Mouse (Mus musculus) effector memory CD4-positive, alpha-beta T cell, adult 5 months (primary cell): ENCODE data around the gene Aoc2. TPM values are rescaled to one million over a fixed set of nuclear protein-coding genes. Genes with fewer than 3 reads are reported as not detected.

Experiments used
- polyA plus RNA-seq: library from polyadenylated mRNA; unstranded; fragments of 100-300 nt; shearing (Covaris generic); gene quantifications from one replicate; pipeline ENCODE4 v1.2.1, GENCODE M21; 2017

The Aoc2 gene
- polyA plus RNA-seq = 3.6 TPM

DNA sequence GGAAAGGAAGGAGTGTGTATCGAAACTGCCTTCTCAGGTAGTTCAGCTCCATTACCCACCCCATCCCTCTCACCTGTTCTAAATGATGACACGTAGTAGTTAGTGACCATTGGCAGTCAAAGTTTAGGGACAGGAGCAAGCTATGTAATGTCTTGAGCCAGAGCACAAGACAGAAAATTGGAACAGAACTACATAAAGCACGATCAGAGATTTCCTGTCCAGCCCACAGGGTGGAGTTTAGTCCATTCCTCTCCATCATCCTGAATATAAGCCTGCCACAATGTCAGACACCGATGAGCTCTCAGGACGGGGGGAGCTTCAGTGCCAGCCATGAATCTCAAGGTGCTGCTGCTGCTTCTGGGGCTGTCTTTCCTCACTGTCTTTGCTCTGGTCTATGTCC lies at the start of gene Aoc2:
Aoc2 (plus strand) TSS at position 301 of the 400 bp plus-strand sequence.

DNA sequence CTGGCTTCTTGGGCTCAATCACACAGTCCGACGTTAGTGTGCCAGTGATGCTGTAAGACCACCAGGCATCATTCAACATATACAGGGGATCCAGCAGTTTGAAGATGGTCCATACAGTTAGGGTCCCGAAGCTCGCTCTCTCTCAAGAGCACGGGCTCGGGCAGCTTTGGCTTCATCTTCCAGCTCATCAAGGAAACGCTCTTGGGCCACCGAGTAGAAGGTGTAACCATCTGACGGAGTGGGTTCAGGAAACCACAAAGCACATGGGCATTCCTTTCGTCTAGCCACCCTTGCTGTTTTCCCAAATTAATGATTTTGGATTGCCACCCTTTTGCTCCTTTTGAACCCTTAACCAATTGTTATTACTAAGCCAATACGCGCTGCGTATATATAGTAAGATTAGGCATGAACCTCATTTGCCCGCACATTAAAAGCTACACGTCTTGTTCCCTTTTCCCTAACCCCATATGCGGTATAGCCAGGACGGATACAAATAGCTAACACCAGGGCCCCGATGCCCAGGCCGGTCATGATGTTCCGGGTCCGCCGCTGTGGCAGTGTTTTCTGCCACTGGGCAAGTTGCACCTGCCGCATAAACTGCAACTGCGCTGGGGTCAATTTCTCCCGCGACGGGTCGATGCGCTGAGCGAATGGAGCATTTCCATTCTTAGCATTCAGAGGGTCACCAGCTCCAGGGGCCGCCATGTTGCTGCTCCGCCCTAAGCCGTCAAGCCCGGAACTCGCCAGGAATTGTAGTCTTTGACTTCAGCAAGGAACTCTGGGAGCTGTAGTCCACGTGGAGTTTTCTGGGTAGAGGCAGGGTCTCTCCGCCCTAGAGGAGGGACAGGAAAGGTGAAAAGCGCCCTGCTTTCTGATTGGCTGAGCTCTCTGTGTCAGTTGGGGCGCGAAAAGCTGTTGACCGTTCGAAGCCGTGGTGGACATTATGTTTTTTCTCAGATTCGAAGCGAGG lies 46.4 kb upstream of the Aoc2 start, which contains the start of the genes Cntd1 and Coa3:
Cntd1 (plus strand) TSS at position 790 of the 970 bp plus-strand sequence.
Coa3 (minus strand) TSS at position 892 of the 970 bp plus-strand sequence.

DNA sequence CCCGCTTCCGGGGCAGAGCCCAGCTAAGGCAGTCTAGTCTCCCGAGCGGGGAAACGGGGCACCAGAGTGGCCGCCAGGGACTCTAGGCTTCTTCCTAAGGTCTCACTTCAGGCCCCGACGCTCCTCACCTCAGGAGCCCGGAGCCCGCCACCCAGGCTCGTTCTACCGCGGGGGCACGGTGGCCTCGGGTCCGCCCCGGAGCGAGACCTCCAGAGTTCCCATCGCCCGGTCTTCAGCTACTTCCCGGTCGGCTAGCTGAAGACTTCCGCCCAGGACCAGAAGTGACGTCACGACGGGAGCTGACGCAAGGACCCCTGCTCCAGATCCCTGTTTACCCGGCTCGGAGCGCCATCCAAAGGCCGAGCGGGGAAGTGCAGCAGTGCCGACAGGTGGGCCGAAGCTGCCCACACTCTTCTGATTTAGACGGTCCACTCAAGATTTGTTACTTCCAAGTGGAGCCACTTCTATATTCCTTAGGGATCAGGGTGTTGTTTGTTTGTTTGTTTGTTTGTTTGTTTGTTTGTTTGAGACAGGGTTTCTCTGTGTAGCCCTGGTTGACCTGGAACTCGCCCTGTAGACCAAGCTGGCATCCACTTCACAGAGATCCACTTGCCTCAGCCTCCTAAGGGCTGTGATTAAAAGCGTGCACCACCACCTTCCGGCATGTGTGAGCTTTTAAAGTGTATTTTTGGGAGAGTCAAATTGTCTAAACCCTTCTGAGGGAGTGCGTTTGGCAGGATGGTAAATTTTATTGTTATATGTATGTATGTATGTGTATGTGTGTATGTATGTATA lies 22.7 kb upstream of the Aoc2 start, which contains the start of gene Becn1:
Becn1 (minus strand) TSS at position 283 of the 795 bp plus-strand sequence.

GRCm38 (mm10) chr11:101315665-101316500 lies 9.0 kb upstream of the Aoc2 start, which contains the start of gene Psme3:
Psme3 (plus strand) TSS chr11:101316213.

GRCm38 (mm10) chr11:101330371-101330924 lies 5.6 kb downstream of the Aoc2 start, which contains the start of gene Aoc3:
Aoc3 (plus strand) TSS chr11:101330605.

GRCm38 (mm10) chr11:101367326-101367935 lies 42.6 kb downstream of the Aoc2 start, which contains the start of gene G6pc:
G6pc (plus strand) TSS chr11:101367561.

Other genes starting within 250 kb of the Aoc2 start
- gene Hsd17b1, start 246.7 kb upstream of the Aoc2 start, polyA plus RNA-seq = not detected
- gene Coasy, start 242.5 kb upstream of the Aoc2 start, polyA plus RNA-seq = 7.8 TPM
- 56.1 TPM for gene Mlx, start 237.8 kb upstream of the Aoc2 start, polyA plus RNA-seq
- gene Psmc3ip, start 229.6 kb upstream of the Aoc2 start, polyA plus RNA-seq = 4.1 TPM
- 58.4 TPM for gene Retreg3, start 205.2 kb upstream of the Aoc2 start, polyA plus RNA-seq
- gene Tubg1, start 205.1 kb upstream of the Aoc2 start, polyA plus RNA-seq = 12.5 TPM
- gene Tubg2, start 169.2 kb upstream of the Aoc2 start, polyA plus RNA-seq = 1.1 TPM
- 0.21 TPM for gene Cntnap1, start 154.5 kb upstream of the Aoc2 start, polyA plus RNA-seq
- 0.15 TPM for gene Plekhh3, start 153.7 kb upstream of the Aoc2 start, polyA plus RNA-seq
- 0.94 TPM for gene Ccr10, start 149.6 kb upstream of the Aoc2 start, polyA plus RNA-seq
- gene Ezh1, start 98.6 kb upstream of the Aoc2 start, polyA plus RNA-seq = 82.5 TPM
- not detected for gene Ramp2, start 79.0 kb upstream of the Aoc2 start, polyA plus RNA-seq
- gene Vps25, start 71.4 kb upstream of the Aoc2 start, polyA plus RNA-seq = 78.1 TPM
- 0.62 TPM for gene Wnk4, start 64.5 kb upstream of the Aoc2 start, polyA plus RNA-seq
- gene Cntd1, start 46.1 kb upstream of the Aoc2 start, polyA plus RNA-seq = not detected
- gene Coa3, start 45.9 kb upstream of the Aoc2 start, polyA plus RNA-seq = 41.6 TPM
- 194 TPM for gene Becn1, start 22.8 kb upstream of the Aoc2 start, polyA plus RNA-seq
- gene Psme3, start 8.8 kb upstream of the Aoc2 start, polyA plus RNA-seq = 157 TPM
- not detected for gene Aoc3, start 5.5 kb downstream of the Aoc2 start, polyA plus RNA-seq
- not detected for gene G6pc, start 42.5 kb downstream of the Aoc2 start, polyA plus RNA-seq
- gene Aarsd1, start 92.6 kb downstream of the Aoc2 start, polyA plus RNA-seq = 28.2 TPM
- 1.2 TPM for gene Gm27029, start 99.7 kb downstream of the Aoc2 start, polyA plus RNA-seq
- gene Rundc1, start 100.0 kb downstream of the Aoc2 start, polyA plus RNA-seq = 29.7 TPM
- 4.1 TPM for gene Ptges3l, start 100.3 kb downstream of the Aoc2 start, polyA plus RNA-seq
- 282 TPM for gene Rpl27, start 117.2 kb downstream of the Aoc2 start, polyA plus RNA-seq
- gene Ifi35, start 123.3 kb downstream of the Aoc2 start, polyA plus RNA-seq = 106 TPM
- gene Rnd2, start 139.9 kb downstream of the Aoc2 start, polyA plus RNA-seq = 0.36 TPM
- gene Vat1, start 141.2 kb downstream of the Aoc2 start, polyA plus RNA-seq = 0.80 TPM
- gene Brca1, start 226.9 kb downstream of the Aoc2 start, polyA plus RNA-seq = 2.3 TPM
- 134 TPM for gene Nbr1, start 227.1 kb downstream of the Aoc2 start, polyA plus RNA-seq